Mouse (Mus musculus): ENCODE measurements around the gene Padi6. TPM values are rescaled to one million over a fixed set of nuclear protein-coding genes. Genes with fewer than 3 reads are reported as not detected.

Gene Padi6
- polyA plus RNA-seq, 1 experiment from 2014 or later, result not detected

DNA sequence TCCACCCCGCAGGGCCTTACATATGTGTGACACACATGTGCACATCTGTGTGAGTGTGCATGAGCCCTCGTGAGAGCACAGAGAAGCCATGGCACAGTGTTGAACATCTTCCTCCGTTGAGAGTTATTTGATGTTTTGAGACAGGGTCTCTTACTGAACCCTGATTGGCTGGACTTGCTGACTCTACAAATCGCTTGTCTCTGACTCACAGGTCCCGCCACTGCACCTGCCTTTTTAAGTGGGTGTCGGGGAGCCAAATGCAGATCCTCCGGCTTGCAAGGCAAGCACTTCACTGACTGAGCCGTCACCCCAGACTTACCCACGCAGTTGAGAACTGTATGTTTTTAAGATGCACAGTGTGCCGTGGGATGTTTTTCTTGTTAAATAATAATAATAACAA, 33.4 kb upstream of the Padi6 start:
- no peak for ATAC-seq (ENCODE audit: low read depth)
- Histone ChIP-seq H3K4me3 (no peak overlapping the region), H3K9me3 (no peaks in the 10 kb centered on the region), H3K27me3 (no peaks in the 10 kb centered on the region), H3K9ac (no peak overlapping the region), H3K4me2 (no peak overlapping the region), H3K27ac (replicated peaks) (no peak overlapping the region), H3K4me1 (replicated peaks) (peaks cover 17% of the 10 kb centered on the region), H3K36me3 (no peaks in the 10 kb centered on the region)
- WGBS, result 87% methylated on average over 10 of the region's 10 CpGs

DNA sequence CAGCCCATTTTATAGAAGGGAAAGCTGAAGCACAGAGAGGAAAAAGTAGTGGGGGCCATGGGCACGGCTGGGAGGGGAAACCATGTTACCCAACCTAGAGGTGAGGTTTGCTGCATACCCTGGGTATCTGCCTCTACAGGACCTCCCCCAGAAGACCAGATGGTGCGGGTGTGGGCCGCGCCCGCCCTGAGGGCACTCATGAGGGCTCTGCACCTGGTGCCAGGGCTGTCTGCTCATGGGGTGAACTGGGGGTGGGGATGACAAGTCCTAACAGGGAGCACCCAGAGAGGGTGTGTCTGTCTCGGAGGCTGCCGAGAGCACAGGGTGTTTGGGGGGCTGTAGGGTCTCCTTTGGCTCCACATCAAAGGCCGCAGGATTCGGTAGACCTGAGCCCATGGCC, 32.5 kb upstream of the Padi6 start:
- no peak overlapping the region for H3K27ac ChIP-seq (replicated peaks)
- no peak overlapping the region for H3K4me2 ChIP-seq
- H3K4me3 ChIP-seq, result no peak overlapping the region
- H3K9ac ChIP-seq, result no peak overlapping the region
- H3K36me3 ChIP-seq, result no peaks in the 10 kb centered on the region
- no peak for ATAC-seq (ENCODE audit: low read depth)
- peaks cover 17% of the 10 kb centered on the region for H3K4me1 ChIP-seq (replicated peaks)
- no peaks in the 10 kb centered on the region for H3K9me3 ChIP-seq
- 76% methylated on average over 9 of the region's 9 CpGs for WGBS
- H3K27me3 ChIP-seq, result no peaks in the 10 kb centered on the region

DNA sequence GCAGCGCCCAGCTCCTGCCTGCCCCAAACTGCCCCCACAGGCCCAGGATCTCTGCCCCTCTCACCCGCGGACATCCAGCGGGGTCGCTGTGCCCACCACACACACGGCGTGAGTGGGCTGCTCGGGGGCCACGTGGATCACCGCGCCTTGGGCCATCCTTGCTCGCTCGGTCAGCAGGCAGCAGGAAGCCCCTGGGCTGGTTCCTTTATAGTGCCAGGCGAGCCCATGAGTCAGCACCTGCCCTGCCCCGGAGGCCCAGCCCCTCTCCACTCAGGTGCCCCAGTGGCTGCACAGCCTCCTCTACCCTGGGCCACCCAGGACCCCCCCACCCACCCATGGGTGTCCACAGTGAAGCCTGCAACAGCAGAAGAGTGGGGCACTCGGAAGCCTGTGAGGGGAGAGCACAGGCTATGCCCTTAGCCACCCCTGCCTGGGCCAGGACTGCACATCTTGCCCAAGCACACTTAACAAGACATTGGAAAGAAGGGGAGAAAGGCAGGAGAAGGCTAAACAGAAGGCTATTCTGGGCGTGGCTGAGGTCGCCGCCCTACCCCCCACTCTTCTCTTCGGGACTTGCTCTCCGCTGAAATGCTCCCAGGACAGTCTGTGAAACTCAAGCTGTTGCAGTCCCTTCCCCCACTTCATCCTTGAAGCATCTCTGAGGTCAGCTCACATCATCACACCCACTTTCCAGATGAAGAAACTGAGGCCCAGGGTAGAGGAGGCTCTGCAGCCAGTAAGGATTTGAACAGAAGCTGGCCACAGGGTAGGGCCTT, 31.8 kb upstream of the Padi6 start, which contains the start of gene Padi4:
TSS of gene Padi4 (minus strand) at position 212 of the 776 bp plus-strand sequence.
- Histone ChIP-seq H3K27ac (replicated peaks) (no peak within 1 kb of the TSS), H3K36me3 (no peaks in the 10 kb centered on the region), H3K4me3 (no peak within 1 kb of the TSS), H3K4me1 (replicated peaks) (peaks cover 14% of the 10 kb centered on the region), H3K27me3 (no peaks in the 10 kb centered on the region), H3K4me2 (no peak within 1 kb of the TSS), H3K9ac (no peak within 1 kb of the TSS), H3K9me3 (no peaks in the 10 kb centered on the region)
- WGBS, result 88% methylated on average over 21 of the region's 21 CpGs
- ATAC-seq (ENCODE audit: low read depth), result no peak

DNA sequence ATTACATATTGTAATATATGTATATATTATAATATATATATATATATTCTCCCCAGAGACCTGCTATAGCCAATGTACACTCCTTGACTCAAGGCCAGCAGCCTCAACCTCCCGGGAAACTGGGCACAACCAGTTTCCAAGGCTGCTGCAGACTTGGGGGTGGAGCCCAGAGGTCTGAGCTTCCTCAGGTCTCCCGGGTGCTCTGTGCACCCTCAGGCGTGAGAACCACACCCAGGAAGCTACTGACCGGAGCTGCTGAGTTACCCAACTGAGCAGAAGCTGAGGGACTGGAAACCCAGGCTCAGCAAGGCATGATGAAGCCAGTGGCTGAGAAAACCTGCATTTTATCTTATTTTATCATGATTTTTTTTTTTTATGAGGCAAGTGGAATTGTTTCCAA, 28.6 kb upstream of the Padi6 start:
- Histone ChIP-seq H3K27me3 (no peaks in the 10 kb centered on the region), H3K9ac (no peak overlapping the region), H3K9me3 (no peaks in the 10 kb centered on the region), H3K4me3 (no peak overlapping the region), H3K4me2 (no peak overlapping the region), H3K36me3 (no peaks in the 10 kb centered on the region), H3K27ac (replicated peaks) (no peak overlapping the region), H3K4me1 (replicated peaks) (peaks cover 14% of the 10 kb centered on the region)
- 38% methylated on average over 4 of the region's 4 CpGs for WGBS
- ATAC-seq (ENCODE audit: low read depth), result no peak

DNA sequence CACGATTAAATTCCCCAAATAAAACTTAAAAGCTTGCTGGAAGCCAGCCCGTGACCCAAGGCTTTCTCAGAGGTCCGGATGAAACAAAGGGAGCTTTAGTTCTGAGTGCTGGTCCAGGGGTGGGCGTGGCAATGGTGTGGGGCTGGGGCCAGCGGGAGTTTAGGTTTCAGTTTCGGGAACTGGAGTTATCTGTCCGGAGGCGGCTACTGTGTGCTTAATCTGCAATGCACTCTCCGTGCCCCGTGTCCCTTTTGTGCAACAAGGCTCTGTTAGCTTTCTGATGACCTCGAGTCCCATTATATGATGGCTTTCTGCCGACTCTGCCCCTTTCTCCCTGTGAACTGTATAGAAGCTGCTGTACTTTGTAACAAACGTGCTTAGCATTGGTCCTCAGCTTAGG, 28.0 kb upstream of the Padi6 start:
- 0 out of 2 replicates have a peak overlapping the region, but pooled peaks have one; percentile 27 for H3K9ac ChIP-seq
- H3K4me1 ChIP-seq (replicated peaks), result peaks cover 14% of the 10 kb centered on the region
- peak overlapping the region; percentile 16 for H3K4me3 ChIP-seq
- no peaks in the 10 kb centered on the region for H3K9me3 ChIP-seq
- 10% methylated on average over 13 of the region's 13 CpGs for WGBS
- H3K27me3 ChIP-seq, result no peaks in the 10 kb centered on the region
- no peak for ATAC-seq (ENCODE audit: low read depth)
- H3K4me2 ChIP-seq, result peak overlapping the region; percentile 41
- H3K36me3 ChIP-seq, result no peaks in the 10 kb centered on the region
- no peak overlapping the region for H3K27ac ChIP-seq (replicated peaks)

DNA sequence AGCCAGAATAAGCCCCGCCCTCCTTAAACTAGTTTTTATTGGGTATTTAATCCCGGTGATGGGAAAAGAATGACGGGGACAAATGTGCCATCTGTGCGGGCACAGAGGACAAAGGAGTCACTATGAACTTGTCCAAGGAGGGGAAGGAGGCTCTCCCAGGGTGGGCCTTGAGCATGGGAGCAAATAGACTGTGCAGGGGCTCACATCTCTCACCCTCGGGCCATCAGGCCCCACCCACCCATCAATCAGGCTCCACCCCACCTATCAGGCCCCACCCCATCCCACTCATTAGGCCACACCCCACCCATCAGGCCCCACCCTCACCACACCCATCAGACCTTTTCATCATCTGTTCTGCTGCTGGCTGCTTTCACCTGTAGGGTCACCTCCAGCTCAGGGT, 26.5 kb upstream of the Padi6 start:
- no peaks in the 10 kb centered on the region for H3K27me3 ChIP-seq
- no peaks in the 10 kb centered on the region for H3K9me3 ChIP-seq
- H3K4me2 ChIP-seq, result no peak overlapping the region
- H3K4me1 ChIP-seq (replicated peaks), result peaks cover 14% of the 10 kb centered on the region
- no peak overlapping the region for H3K4me3 ChIP-seq
- no peak overlapping the region for H3K9ac ChIP-seq
- no peak overlapping the region for H3K27ac ChIP-seq (replicated peaks)
- ATAC-seq (ENCODE audit: low read depth), result no peak
- 67% methylated on average over 5 of the region's 5 CpGs for WGBS
- no peaks in the 10 kb centered on the region for H3K36me3 ChIP-seq

DNA sequence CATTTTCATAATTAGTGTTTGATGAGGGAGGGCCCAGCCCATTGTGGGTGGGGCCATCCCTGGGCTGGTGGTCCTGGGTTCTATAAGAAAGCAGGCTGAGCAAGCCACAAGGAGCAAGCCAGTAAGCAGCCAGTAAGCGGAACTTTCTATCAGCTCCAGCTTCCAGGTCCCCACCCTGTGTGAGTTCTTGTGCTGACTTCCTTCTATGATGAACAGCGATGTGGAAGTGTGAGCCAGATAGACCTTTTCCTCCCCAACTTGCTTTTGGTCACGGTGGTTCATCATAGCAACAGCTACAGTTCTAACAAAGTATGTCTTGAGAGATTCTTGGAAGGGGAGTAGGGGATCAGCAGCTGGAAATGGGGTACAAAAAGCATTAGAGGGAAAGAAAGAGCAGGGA, 23.5 kb upstream of the Padi6 start:
- no peak overlapping the region for H3K9ac ChIP-seq
- H3K9me3 ChIP-seq, result no peaks in the 10 kb centered on the region
- no peaks in the 10 kb centered on the region for H3K36me3 ChIP-seq
- 86% methylated on average over 3 of the region's 3 CpGs for WGBS
- no peaks in the 10 kb centered on the region for H3K27me3 ChIP-seq
- H3K4me3 ChIP-seq, result no peak overlapping the region
- ATAC-seq (ENCODE audit: low read depth), result no peak
- H3K4me1 ChIP-seq (replicated peaks), result peaks cover 5% of the 10 kb centered on the region
- H3K27ac ChIP-seq (replicated peaks), result no peak overlapping the region
- H3K4me2 ChIP-seq, result no peak overlapping the region

DNA sequence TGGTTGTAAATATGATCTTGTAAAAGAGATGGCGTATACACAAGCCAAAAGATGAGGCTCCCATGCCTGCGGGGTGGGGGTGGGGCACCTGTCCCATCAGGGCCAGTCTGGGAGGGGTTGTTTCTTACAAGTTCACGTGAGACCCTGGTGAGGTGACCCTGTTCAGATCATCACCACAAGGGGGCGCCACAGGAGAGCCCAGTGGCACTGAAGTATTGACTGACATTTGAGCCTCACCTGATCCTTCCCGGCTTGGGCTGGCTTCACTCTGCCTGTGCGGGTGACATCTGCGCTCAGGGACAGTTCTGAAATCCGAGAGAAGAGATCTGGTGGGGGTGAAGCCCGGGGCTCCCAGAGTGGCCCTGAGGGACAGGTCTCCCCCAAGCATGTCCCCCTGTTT, 20.7 kb upstream of the Padi6 start:
- WGBS, result 12% methylated on average over 9 of the region's 9 CpGs
- no peaks in the 10 kb centered on the region for H3K36me3 ChIP-seq
- no peak overlapping the region for H3K4me3 ChIP-seq
- H3K4me2 ChIP-seq, result no peak overlapping the region
- no peaks in the 10 kb centered on the region for H3K9me3 ChIP-seq
- H3K4me1 ChIP-seq (replicated peaks), result peaks cover 2% of the 10 kb centered on the region; the same call in 1 of the 2 replicates
- H3K9ac ChIP-seq, result no peak overlapping the region
- ATAC-seq (ENCODE audit: low read depth), result no peak
- no peak overlapping the region for H3K27ac ChIP-seq (replicated peaks)
- H3K27me3 ChIP-seq, result no peaks in the 10 kb centered on the region

DNA sequence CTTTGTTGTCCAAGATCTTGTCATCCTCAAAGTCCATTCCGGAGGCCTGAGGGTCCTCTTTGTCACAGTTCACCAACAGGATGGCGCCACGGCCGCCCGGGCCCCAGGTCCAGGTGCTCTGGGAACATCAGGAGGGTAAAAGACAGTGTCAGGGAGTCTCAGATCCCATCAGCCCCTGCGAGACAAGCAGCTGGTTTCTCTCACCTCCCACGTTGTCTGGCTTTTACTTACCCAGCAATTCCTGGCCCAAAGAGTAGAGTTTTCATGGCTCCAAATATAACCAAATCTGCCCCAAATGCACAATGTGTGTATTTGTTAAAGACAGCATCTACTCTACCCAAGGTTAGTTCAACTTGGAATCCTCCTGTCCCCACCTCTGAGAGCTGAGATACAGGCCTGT, 19.2 kb upstream of the Padi6 start:
- Histone ChIP-seq H3K4me1 (replicated peaks) (peaks cover 7% of the 10 kb centered on the region; the same call in 1 of the 2 replicates), H3K27me3 (no peaks in the 10 kb centered on the region), H3K27ac (replicated peaks) (no peak overlapping the region), H3K36me3 (no peaks in the 10 kb centered on the region), H3K9ac (no peak overlapping the region), H3K4me2 (no peak overlapping the region), H3K4me3 (no peak overlapping the region), H3K9me3 (no peaks in the 10 kb centered on the region)
- 91% methylated on average over 7 of the region's 7 CpGs for WGBS
- no peak for ATAC-seq (ENCODE audit: low read depth)

DNA sequence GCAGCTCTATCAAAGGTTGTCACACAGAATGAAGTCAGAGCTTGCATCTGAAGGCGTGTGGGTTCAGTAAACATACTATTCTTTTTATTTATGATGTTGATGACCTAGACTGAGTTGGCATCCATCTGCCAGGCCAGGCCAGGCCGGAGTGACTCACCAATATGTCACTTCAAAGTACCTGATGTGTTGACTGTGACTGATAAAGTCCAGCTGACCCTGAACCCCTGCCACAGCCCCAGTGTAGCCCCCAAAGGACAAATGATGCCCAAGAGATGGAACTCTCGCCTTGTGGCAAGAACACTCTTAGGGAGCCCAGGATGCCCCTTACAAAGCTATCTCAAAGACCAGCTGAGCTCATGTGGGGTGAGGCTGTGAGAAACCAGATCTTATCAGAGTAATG, 13.4 kb upstream of the Padi6 start:
- no peak overlapping the region for H3K27ac ChIP-seq (replicated peaks)
- WGBS, result 89% methylated on average over 3 of the region's 3 CpGs
- peaks cover 7% of the 10 kb centered on the region; the same call in 1 of the 2 replicates for H3K4me1 ChIP-seq (replicated peaks)
- H3K4me3 ChIP-seq, result no peak overlapping the region
- H3K9me3 ChIP-seq, result no peaks in the 10 kb centered on the region
- no peak overlapping the region for H3K4me2 ChIP-seq
- H3K36me3 ChIP-seq, result no peaks in the 10 kb centered on the region
- H3K27me3 ChIP-seq, result no peaks in the 10 kb centered on the region
- ATAC-seq (ENCODE audit: low read depth), result no peak
- H3K9ac ChIP-seq, result no peak overlapping the region

DNA sequence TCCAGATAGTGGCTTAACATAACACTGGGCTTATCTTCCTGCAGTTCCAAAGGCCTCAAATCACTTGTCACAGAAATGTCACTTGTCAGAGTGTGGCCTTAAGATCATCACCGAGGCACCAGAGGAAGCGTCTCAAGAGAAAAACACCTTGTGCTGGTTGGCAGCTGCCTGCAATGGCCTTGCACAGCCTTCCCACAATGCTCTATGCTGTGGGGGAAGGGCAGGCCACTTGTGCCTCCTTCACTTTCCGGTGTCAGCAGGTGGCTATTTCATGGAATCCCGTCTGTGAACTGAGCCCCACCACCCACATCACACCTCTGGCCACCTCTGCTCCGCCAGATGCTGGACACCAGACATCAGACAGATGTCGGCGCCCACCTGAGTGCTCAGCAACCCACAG, 10.9 kb upstream of the Padi6 start:
- Histone ChIP-seq H3K27ac (replicated peaks) (no peak overlapping the region), H3K9me3 (no peaks in the 10 kb centered on the region), H3K36me3 (no peaks in the 10 kb centered on the region), H3K4me2 (no peak overlapping the region), H3K4me3 (no peak overlapping the region), H3K4me1 (replicated peaks) (peaks cover 14% of the 10 kb centered on the region), H3K9ac (no peak overlapping the region), H3K27me3 (no peaks in the 10 kb centered on the region)
- ATAC-seq (ENCODE audit: low read depth), result no peak
- WGBS, result 68% methylated on average over 7 of the region's 7 CpGs

DNA sequence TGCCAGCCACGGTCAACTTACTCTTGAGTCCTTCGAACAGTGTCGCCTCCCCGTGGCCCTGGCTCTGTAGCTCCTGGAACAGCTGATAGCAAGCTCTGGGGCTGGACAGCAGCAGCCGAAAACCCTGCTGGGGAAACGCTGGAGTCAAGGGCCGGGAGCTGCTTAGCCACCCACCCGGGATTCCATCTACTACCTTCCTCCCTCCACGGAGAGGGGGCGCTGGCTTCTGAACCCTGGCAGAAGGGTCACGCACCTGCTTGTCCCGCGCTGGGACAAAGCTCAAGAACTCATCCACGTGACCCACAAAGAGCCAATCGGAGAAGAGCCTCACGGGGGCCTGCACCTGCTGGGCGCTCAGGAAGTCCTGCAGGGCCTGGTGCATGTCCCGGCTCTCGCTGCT, 7.9 kb upstream of the Padi6 start:
- 5% methylated on average over 19 of the region's 19 CpGs for WGBS

DNA sequence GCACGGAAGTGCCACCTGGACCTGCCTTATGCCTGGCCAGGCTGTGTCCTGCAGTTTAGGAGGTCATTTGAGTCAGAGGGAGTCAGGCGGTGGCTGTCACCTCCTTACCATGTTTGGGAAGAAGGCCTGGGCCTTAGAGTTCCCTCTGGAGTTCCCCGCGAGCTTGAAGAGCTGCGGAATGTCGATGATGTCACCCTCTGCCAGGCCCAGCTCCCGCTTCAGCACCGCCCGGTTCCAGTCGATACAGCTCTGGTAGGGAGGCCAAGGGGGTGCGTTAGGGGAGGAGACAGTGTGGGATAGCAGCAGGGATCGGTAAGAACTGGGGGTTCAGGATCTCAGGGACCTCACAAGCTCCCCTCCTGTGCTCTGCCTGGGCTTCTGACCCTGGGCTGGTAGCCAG, 5.5 kb upstream of the Padi6 start:
- 36% methylated on average over 12 of the region's 12 CpGs for WGBS
- ATAC-seq (ENCODE audit: low read depth), result 0 out of 2 replicates have a peak, but pooled peaks have one; percentile 8

More for the DNA sequence above, 7.9 kb upstream of the Padi6 start:
- H3K4me1 ChIP-seq (replicated peaks), result peaks cover 10% of the 10 kb centered on the region
- no peaks in the 10 kb centered on the region for H3K9me3 ChIP-seq
- H3K9ac ChIP-seq, result no peak overlapping the region
- peak overlapping the region; percentile 46 for H3K4me2 ChIP-seq
- ATAC-seq (ENCODE audit: low read depth), result no peak
- no peaks in the 10 kb centered on the region for H3K27me3 ChIP-seq
- H3K27ac ChIP-seq (replicated peaks), result no peak overlapping the region
- no peaks in the 10 kb centered on the region for H3K36me3 ChIP-seq
- peak overlapping the region; percentile 3; the same call in 1 of the 2 replicates for H3K4me3 ChIP-seq

More for the DNA sequence above, 5.5 kb upstream of the Padi6 start:
- no peak overlapping the region for H3K4me3 ChIP-seq
- H3K9ac ChIP-seq, result no peak overlapping the region
- H3K36me3 ChIP-seq, result no peaks in the 10 kb centered on the region
- H3K4me2 ChIP-seq, result no peak overlapping the region
- H3K27ac ChIP-seq (replicated peaks), result no peak overlapping the region
- no peaks in the 10 kb centered on the region for H3K27me3 ChIP-seq
- peaks cover 10% of the 10 kb centered on the region for H3K4me1 ChIP-seq (replicated peaks)
- no peaks in the 10 kb centered on the region for H3K9me3 ChIP-seq

Data from neural tube, embryonic 13.5 days (tissue).